Mouse (Mus musculus) heart, adult 2 months (tissue): ENCODE data around the gene Rbms1. TPM values are rescaled to one million over a fixed set of nuclear protein-coding genes. Genes with fewer than 3 reads are reported as not detected.
A peak's percentile ranks its signal among the peaks of the same experiment; 100 is the strongest.

Experiments
- DNase-seq, 2 experiments: peaks; one replicate each; pipeline ENCODE4 v3.0.0; 2021
- H3K27ac ChIP-seq: fragments of 200-600 bp; 2 replicates; pipeline ENCODE4 v1.8.1; 2022
- H3K27me3 ChIP-seq: fragments of 200-500 bp; 2 replicates; pipeline ENCODE4 v1.6.1; 2012; ENCODE audit warnings: mild to moderate bottlenecking, low read length, inconsistent platforms, mixed read lengths; ENCODE audit not compliant: control insufficient read depth, insufficient read depth
- H3K36me3 ChIP-seq: fragments of 200-500 bp; 2 replicates; pipeline ENCODE4 v1.6.1; 2012; ENCODE audit warnings: low read length, inconsistent platforms; ENCODE audit not compliant: control insufficient read depth, insufficient read depth
- H3K4me1 ChIP-seq: fragments of 200-500 bp; 2 replicates; pipeline ENCODE4 v1.6.1; 2011; ENCODE audit warnings: low read length; ENCODE audit not compliant: control insufficient read depth, insufficient read depth
- H3K4me3 ChIP-seq: fragments of 200-600 bp; 2 replicates; pipeline ENCODE4 v1.8.1; 2022
- H3K79me2 ChIP-seq: fragments of 200-500 bp; replicated peaks from 2 replicates; pipeline ENCODE4 v1.6.1; 2012; ENCODE audit warnings: mild to moderate bottlenecking, inconsistent platforms, low read length, moderate library complexity, mixed read lengths; ENCODE audit not compliant: control insufficient read depth, insufficient read depth
- H3K9ac ChIP-seq: fragments of 200-500 bp; 2 replicates; pipeline ENCODE4 v1.6.1; 2012; ENCODE audit warnings: low read depth, mild to moderate bottlenecking, control low read depth, inconsistent platforms, low read length, mixed read lengths
- CTCF ChIP-seq: fragments of 200-600 bp; IDR thresholded peaks from 2 replicates; pipeline ENCODE4 v1.8.1; 2022; ENCODE audit warnings: antibody characterized with exemption, mild to moderate bottlenecking, moderate library complexity
- EP300 ChIP-seq: fragments of 200-500 bp; IDR thresholded peaks from 2 replicates; pipeline ENCODE4 v1.6.1; 2011; ENCODE audit warnings: low read depth, low read length, control low read depth; ENCODE audit not compliant: insufficient read depth
- POLR2A ChIP-seq: fragments of 200-500 bp; IDR thresholded peaks from 2 replicates; pipeline ENCODE4 v1.6.1; 2011; ENCODE audit warnings: mild to moderate bottlenecking, low read depth, low read length, control low read depth; ENCODE audit not compliant: insufficient read depth
- WGBS: fragments of 180-500 bp; shearing (Covaris S2); methylation state at CpG from one replicate; pipeline ENCODE4 v1.1.7; 2018; 5-methylcytosine and 5-hydroxymethylcytosine counted together
- intact Hi-C: fragments of 180-260 bp; cut with DNase I; formaldehyde crosslinking; loops from one replicate; pipeline ENCODE4 v1.15.1; 2025
- polyA plus RNA-seq: library from polyadenylated mRNA; depleted of rRNA; stranded (reverse); fragments of >200 nt; gene quantifications from 2 replicates; pipeline ENCODE4 v1.2.3, GENCODE M21; 2012
- total RNA-seq, 2 experiments: library from RNA; stranded (reverse); gene quantifications; 2 replicates each; pipeline ENCODE4 v1.2.3; 2021

Rbms1 gene
- total and polyA plus RNA-seq, 3 experiments: 44.5 to 79.4 (median 48.7) TPM

DNA sequence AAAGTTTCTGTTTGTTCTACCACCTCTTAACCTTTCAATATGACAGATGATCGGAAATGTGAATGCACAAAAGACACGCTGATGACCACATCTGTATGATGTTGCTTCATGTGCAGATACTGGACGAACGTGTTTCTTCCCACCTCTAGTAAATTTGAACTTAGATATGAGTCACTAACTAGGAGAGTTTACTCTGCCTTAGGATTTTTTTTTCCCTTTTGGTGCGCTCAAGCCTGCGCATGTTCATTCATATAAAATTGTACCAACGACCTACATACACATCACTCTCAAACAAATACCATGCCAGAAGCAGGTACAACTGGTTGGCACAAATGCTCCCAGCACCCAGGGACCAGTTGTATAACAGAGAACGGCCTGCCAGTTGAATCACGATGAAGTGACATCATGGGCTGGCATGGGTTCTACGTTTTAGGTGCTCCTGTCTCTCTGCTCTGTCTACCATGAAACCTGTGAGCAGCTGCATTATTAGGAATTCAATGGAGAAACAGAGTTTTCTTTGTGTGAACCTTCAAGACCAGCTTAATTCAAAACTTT, 134.0 kb downstream of the Rbms1 start:
- DNase-seq: peak in 1 of 2 experiments; percentile 37

DNA sequence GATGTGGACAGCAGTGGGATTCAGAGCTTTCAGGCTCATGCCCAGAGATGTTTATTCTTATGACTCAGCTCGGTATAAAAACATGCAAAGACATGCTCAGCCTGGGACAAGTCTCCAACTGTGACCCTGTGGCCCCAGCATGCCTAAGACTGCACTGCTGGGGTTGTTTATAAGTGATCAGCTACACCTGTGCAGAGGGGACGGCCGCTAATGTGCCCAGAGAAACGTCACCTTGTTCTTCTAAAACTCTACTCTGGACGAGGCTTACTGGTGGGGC, 135.9 kb downstream of the Rbms1 start:
- DNase-seq: no peak
- no peak overlapping the region for H3K9ac ChIP-seq
- intact Hi-C loops: no loop called here
- WGBS: 75% methylated on average over 5 of the region's 5 CpGs
- TF ChIP-seq POLR2A: no peak
- TF ChIP-seq CTCF: no peak
- TF ChIP-seq EP300: no peak
- H3K27ac ChIP-seq: no peak overlapping the region
- H3K27me3 ChIP-seq: no peaks in the 10 kb centered on the region
- peaks cover 8% of the 10 kb centered on the region for H3K79me2 ChIP-seq
- peaks cover 24% of the 10 kb centered on the region for H3K4me1 ChIP-seq
- no peak overlapping the region for H3K4me3 ChIP-seq
- peaks cover 15% of the 10 kb centered on the region for H3K36me3 ChIP-seq

More for the DNA sequence above, 134.0 kb downstream of the Rbms1 start:
- TF ChIP-seq CTCF: no peak
- TF ChIP-seq EP300: no peak
- TF ChIP-seq POLR2A: no peak
- H3K27ac ChIP-seq: no peak overlapping the region
- H3K4me1 ChIP-seq: peaks cover 25% of the 10 kb centered on the region
- WGBS: 80% methylated on average over 10 of the region's 10 CpGs
- H3K27me3 ChIP-seq: no peaks in the 10 kb centered on the region
- H3K79me2 ChIP-seq: peaks cover 11% of the 10 kb centered on the region
- intact Hi-C loops: no loop called here
- H3K9ac ChIP-seq: no peak overlapping the region
- no peak overlapping the region for H3K4me3 ChIP-seq
- H3K36me3 ChIP-seq: peaks cover 15% of the 10 kb centered on the region

DNA sequence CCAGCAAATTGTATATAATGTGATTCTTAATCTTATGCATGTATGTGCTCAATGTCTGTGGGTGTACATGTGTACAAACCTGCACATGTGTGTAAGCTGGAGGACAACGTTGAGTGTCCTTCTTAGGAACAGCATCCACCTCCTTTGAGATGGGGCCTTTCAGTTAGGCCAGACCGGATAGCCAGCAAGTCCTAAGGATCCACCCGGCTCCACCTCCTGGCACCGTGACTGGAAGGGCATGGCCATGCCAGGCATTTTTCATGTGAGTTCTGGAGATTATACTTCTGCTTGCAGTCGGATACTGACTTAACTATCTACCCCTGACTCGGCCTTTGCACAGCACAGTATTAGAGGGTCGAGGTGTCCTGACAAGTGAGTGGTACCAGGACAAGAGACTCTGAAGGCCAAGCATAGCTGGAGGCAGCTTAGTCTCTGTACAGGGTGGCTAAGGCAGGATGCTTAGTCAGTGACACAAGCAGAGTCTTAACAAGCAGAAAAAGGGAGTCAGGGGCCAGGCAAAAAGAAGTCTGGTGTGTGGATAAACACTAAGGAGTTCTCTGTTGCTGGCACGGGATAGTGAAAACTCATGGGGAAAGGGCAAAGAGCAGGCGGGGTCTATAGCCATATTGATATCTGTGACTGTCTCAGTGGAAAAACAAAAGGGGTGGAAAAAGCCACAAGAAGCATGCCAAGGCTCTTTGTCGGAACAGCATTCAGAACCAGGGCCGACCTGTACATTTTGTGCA, 136.4 kb downstream of the Rbms1 start:
- Histone ChIP-seq H3K79me2 (peaks cover 9% of the 10 kb centered on the region), H3K4me1 (peaks cover 25% of the 10 kb centered on the region), H3K27ac (peak overlapping the region; percentile 42), H3K27me3 (no peaks in the 10 kb centered on the region), H3K4me3 (no peak overlapping the region), H3K36me3 (peaks cover 15% of the 10 kb centered on the region), H3K9ac (no peak overlapping the region)
- no peak for DNase-seq
- no peak for TF ChIP-seq CTCF
- TF ChIP-seq POLR2A: no peak
- no peak for TF ChIP-seq EP300
- intact Hi-C loops: no loop called here
- 37% methylated on average over 11 of the region's 11 CpGs for WGBS

DNA sequence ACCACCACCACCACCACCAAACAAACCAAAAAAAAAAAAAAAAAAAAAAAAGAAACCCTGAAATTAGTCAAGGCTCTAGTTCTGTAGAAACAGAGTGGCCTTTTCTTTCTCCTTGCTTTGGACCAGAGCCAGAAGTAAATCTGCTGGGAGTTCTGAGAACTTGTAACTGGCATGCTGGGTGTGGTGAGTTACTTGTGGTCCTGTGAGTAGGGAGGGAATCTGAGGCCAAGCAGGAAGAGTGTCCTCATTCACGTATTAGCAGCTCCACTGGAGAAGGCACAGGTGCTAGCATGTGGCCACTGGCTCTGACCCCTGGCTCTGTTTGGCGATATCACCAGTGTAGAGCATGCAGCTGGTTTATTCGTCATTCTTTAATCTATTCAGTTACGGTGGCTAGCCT, 137.3 kb downstream of the Rbms1 start:
- peaks cover 27% of the 10 kb centered on the region for H3K4me1 ChIP-seq
- no peaks in the 10 kb centered on the region for H3K27me3 ChIP-seq
- peaks cover 15% of the 10 kb centered on the region for H3K36me3 ChIP-seq
- no peak overlapping the region for H3K9ac ChIP-seq
- no peak overlapping the region for H3K4me3 ChIP-seq
- TF ChIP-seq CTCF (no peak), POLR2A (no peak), EP300 (peak; percentile 87)
- H3K79me2 ChIP-seq: peaks cover 9% of the 10 kb centered on the region
- H3K27ac ChIP-seq: peak overlapping the region; percentile 42
- 14% methylated on average over 4 of the region's 4 CpGs for WGBS
- DNase-seq: peak in 1 of 2 experiments; percentile 53
- intact Hi-C loops: no loop called here

DNA sequence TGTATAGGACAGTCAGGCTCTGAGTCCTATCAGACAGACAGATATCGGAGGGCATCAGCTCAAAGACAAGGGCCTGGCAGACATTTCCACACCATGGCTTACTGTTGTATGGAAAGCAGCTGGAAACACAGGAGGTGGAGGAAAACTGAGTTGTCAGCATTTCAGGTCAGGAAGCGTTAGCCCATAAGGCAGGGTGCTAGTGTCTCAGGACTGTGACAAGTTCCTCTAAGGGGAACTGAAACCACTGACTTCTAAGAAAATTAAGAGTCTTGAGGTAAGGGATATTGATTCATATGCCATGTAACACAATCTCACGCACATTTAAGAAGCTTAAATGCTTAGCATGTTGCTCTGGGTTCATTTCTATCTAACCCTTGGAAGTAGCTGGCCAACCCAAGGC, 141.4 kb downstream of the Rbms1 start:
- Histone ChIP-seq H3K27me3 (no peaks in the 10 kb centered on the region), H3K36me3 (peaks cover 19% of the 10 kb centered on the region), H3K9ac (no peak overlapping the region), H3K4me1 (peaks cover 21% of the 10 kb centered on the region), H3K79me2 (peaks cover 11% of the 10 kb centered on the region), H3K27ac (no peak overlapping the region), H3K4me3 (no peak overlapping the region)
- WGBS: 70% methylated on average over 3 of the region's 3 CpGs
- intact Hi-C loops: no loop called here
- TF ChIP-seq EP300 (no peak), CTCF (no peak), POLR2A (no peak)
- DNase-seq: no peak

DNA sequence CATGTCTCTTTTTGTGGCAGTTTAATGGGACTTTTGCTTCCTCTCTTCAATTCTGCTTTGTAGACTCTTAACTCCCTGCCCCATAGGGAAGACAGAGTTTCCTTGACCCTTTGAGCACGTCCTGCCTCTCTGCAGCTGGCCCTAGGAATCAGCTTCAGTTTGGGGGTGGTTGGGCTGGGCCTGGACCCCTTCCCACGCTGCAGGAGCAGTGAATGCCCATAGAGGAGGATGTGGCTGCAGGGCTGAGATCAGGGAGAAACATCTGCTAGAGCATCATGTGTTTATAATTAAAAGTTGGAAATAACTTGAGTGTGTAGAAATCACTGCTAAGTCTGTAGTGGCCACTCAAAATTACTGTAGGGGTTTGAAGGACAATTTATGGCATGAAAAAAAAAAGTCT, 144.4 kb downstream of the Rbms1 start:
- H3K27ac ChIP-seq: no peak overlapping the region
- intact Hi-C loops: no loop called here
- H3K27me3 ChIP-seq: no peaks in the 10 kb centered on the region

More for the DNA sequence above, 144.4 kb downstream of the Rbms1 start:
- TF ChIP-seq CTCF (no peak), EP300 (no peak), POLR2A (no peak)
- Histone ChIP-seq H3K9ac (no peak overlapping the region), H3K4me3 (no peak overlapping the region), H3K4me1 (peaks cover 24% of the 10 kb centered on the region), H3K79me2 (peaks cover 11% of the 10 kb centered on the region), H3K36me3 (peaks cover 26% of the 10 kb centered on the region)
- 23% methylated on average over 2 of the region's 2 CpGs for WGBS
- DNase-seq: no peak
